Mouse (Mus musculus) layer of hippocampus, postnatal 36 days (tissue): ENCODE results near the gene Olfr1322. TPM values are rescaled to one million over a fixed set of nuclear protein-coding genes. Genes with fewer than 3 reads are reported as not detected.

Experiments
- DNase-seq, 2 experiments: peaks; one replicate each; pipeline ENCODE4 v3.0.0; 2022
- total RNA-seq, 2 experiments: library from RNA; stranded (reverse); gene quantifications; 2 replicates each; pipeline ENCODE4 v1.2.3; 2021

Olfr1322 gene
- not detected for total RNA-seq

GRCm38 (mm10) chrX:49891383-49891782 lies at the start of gene Olfr1322:
Gene Olfr1322 (minus strand): TSS chrX:49891483.
- no peak for DNase-seq

DNA sequence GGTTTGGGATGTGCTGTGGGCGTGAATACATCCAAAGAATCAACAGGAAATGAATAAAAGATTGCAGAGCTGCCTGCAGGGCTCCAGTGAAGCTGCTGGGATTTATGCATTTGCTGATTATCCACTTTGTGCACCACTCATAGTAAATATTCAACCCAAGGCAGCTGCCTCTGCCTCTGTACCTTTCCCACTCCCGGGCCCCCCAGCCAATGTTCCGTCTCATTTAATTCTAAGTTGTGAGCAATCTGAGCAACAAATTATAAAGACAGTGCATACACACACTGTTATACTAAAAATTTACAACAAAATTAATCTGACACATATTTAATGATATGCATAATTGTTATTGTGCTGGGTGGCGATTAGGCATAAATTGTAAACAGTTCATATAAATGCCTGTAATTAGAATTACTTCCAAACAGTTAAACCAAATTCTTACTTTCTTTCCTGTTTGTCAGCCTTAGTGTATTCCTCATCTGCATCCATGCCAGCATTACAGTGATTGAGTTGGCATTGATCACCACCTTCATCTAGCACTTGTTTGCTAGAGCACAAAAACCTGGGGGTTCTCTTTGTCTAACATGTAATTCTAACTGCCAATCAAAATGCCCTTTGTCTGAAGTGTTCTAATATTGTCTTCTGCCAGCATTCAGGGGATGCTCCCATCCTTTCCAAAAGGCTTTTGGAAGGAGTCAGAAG lies 13.5 kb downstream of the Olfr1322 start:
- DNase-seq = no peak

Other genes starting within 250 kb of the Olfr1322 start
- gene Olfr1320, start 219.2 kb downstream of the Olfr1322 start, total RNA-seq = not detected
- not detected for gene Olfr1321, start 156.4 kb downstream of the Olfr1322 start, total RNA-seq
- gene Igsf1, start 93.7 kb downstream of the Olfr1322 start, total RNA-seq = 1 to 10 TPM; 8.3 to 8.8 TPM
- gene Olfr1323, start 127.9 kb upstream of the Olfr1322 start, total RNA-seq = not detected